Mouse (Mus musculus): ENCODE measurements around the gene App.

App gene

DNA sequence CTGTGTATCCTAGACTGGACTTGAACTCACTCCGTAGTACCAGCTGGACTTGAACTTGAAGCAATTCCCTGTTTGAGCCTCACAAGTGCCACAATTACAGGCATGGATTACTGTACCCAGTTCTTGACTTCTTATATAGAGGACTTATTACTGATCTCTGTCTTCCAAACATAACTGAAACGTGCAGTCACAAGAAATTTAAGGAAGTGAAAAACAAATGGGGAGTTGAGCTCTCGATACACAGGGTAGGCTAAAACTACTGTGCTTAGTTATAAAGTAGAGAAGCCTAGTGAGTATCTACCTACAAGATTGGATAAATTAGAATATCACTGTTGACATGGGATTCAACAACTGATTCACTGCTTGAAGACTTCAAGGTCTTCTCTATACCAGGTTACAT, 160.9 kb downstream of the App start:
- DNase-seq, result no peak

- DNase-seq, result no peak
These were observed 161.4 kb downstream of the App start for GRCm38 (mm10) chr16:85012172-85012571.

DNA sequence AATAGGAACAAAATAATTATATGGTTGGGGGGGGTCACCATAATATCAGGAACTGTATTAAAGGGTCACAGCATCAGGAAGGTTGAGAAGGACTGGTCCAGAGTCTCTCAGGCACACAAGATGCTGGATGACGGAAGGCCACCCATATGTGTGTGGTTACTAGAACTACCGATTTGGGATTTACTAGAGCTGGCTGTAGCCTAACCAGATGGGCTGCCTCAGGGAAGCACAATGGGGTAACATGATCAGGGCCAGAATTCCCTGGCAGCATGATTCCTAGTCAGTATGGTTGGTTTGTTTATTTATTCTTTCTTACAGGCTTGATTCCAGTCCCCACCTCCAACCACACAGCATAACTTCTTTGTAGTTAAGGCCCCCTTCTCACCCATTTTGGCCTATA, 162.9 kb downstream of the App start:
- no peak for DNase-seq

- no peak for DNase-seq
These were observed 164.5 kb downstream of the App start for GRCm38 (mm10) chr16:85008866-85009645.

- DNase-seq, result no peak
These were observed 171.5 kb downstream of the App start for GRCm38 (mm10) chr16:85001939-85002556.

DNA sequence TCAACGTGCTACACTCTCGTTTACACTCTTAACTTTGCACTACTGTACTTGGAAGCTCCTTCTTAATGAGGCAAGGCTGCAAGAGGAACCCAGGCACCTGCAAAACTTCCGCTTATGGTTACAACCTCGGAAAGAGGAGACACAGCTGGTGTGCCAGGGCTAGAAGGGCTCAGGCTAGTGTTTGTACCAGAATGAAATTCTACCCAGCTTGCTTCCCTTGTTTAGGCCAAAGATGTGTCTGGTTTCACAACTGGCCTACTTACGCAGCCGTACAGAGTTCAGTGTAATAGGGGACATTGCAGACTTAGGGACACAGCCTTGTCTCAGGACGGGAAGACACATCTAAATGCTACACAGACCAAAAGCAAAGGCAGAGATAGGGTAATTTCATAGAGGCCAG, 173.3 kb downstream of the App start:
- DNase-seq, result no peak

- DNase-seq, result no peak
These were observed 176.0 kb downstream of the App start for GRCm38 (mm10) chr16:84997551-84997950.

- DNase-seq, result no peak
These were observed 178.1 kb downstream of the App start for GRCm38 (mm10) chr16:84995441-84995867.

DNA sequence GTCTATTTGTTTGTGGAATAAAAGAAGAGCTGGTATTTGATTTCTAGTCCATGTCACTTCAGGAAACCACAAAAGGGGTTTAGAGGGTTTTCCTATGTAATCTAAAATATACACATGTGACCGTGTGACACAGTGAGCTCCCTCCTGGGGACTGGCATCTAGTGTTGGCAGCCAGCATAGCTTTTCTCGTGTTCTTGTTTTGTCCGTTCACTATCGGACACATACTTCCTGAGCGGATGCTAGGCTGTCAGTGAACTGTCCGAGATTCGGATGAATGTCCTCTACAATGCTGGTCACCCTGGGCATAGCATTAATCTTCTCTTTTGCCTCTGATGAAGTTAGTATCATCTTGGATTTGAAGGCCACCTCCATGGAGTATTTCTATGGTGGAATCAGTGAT, 180.7 kb downstream of the App start:
- no peak for DNase-seq

DNA sequence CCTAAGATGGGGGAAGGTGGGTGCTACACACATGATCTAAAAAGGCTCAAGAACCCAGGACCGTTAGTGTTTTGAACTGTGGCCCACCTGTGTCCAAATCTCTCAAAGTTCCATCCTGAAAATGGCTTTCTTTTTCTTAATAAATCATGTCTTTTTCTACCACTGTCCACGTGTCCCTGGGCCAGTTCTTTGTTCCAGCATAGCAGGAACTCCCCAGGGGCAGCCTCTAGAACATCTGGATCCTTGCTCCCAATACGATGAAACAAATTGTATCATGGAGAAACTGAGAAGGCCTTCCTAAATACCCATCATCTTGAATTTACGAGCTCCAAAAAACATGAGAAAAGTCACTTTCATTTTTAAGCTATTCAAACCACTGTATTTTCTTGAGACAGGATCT, 182.6 kb downstream of the App start:
- no peak for DNase-seq

DNA sequence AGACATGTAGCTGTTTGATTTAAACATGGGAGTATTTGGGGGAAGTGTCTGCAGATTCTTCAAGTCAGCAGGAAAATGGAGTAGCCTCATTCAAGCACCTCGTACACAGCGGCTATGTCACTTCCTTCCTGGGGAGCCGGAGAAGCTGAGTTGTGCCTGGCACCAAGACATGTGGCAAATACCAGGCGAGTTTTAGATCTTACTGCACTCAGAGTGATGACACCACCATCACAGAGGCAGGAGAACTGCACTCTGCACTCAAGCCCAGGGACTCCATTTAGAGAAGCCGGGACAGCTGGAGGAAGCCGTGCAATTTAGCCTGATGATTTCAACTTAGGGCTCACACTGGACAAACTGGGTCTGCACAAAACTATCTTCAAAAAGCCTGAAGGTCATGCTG, 183.6 kb downstream of the App start:
- DNase-seq, result no peak

GRCm38 (mm10) chr16:84989476-84989875, 184.1 kb downstream of the App start:
- no peak for DNase-seq

DNA sequence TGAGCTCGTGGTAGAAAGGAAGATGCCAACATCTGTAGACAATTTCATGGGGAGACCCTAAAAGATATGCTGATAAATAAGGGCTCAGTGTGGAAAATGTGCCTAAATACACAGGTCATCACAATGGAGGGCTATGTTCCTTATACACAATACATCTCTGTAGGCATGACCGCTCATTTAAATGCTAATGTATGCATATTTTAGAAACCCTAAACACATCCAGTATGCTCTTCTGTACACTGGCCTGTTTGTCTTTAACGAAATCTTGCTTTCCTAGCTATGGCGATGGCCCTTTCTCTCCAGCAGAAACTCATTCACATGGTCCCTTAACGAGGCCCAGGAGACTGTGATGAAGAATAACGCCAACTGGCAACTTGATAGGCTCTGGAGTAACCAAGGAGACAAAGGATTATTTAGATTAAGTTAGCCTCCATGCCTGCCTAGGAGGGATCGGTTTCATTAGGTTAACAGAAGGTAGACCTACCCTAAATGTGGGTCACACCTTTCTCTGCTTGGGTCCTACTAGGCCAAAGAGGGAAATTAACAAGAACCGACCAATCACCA, 185.8 kb downstream of the App start:
- DNase-seq, result no peak

GRCm38 (mm10) chr16:84986016-84986631, 187.4 kb downstream of the App start:
- no peak for DNase-seq

GRCm38 (mm10) chr16:84985340-84985739, 188.2 kb downstream of the App start:
- DNase-seq, result no peak

- no peak for DNase-seq
These were observed 190.1 kb downstream of the App start for GRCm38 (mm10) chr16:84983428-84983827.

GRCm38 (mm10) chr16:84982589-84982988, 191.0 kb downstream of the App start:
- no peak for DNase-seq

- no peak for DNase-seq
These were observed 195.0 kb downstream of the App start for GRCm38 (mm10) chr16:84978589-84978988.

- DNase-seq, result no peak
These were observed 199.4 kb downstream of the App start for GRCm38 (mm10) chr16:84974176-84974518.

- DNase-seq, result no peak
These were observed 200.0 kb downstream of the App start for GRCm38 (mm10) chr16:84973446-84974175.

- DNase-seq, result no peak
These were observed 201.8 kb downstream of the App start for GRCm38 (mm10) chr16:84971535-84972330.

GRCm38 (mm10) chr16:84969026-84969425, 204.5 kb downstream of the App start:
- no peak for DNase-seq

All from right cerebral cortex, postnatal 4 days (tissue).